Mouse (Mus musculus) heart, postnatal 36 days (tissue): ENCODE measurements around the gene Slc35f6. TPM values are rescaled to one million over a fixed set of nuclear protein-coding genes. Genes with fewer than 3 reads are reported as not detected.
"Not testable (repeated sequence)": the region's sequence is repeated elsewhere in the genome, so short reads cannot be mapped to it uniquely, and the experiment has no call there.

Experiments used
- DNase-seq, 2 experiments: peaks; one replicate each; pipeline ENCODE4 v3.0.0; 2021 to 2022
- intact Hi-C: fragments of 180-260 bp; cut with DNase I; formaldehyde crosslinking; loops from one replicate; pipeline ENCODE4 v1.15.1; 2025
- microRNA-seq, 2 experiments: library from miRNA; unstranded; fragments of <30 nt; microRNA quantifications; one replicate each; pipeline ENCODE4 v1.2.0; 2021; ENCODE audit warnings: borderline number of aligned reads in 2 of 2
- total RNA-seq, 2 experiments: library from RNA; stranded (reverse); gene quantifications; 2 replicates each; pipeline ENCODE4 v1.2.3; 2021

Gene Slc35f6
- total RNA-seq, 2 experiments from 2014 or later = 50.0 to 53.3 TPM

DNA sequence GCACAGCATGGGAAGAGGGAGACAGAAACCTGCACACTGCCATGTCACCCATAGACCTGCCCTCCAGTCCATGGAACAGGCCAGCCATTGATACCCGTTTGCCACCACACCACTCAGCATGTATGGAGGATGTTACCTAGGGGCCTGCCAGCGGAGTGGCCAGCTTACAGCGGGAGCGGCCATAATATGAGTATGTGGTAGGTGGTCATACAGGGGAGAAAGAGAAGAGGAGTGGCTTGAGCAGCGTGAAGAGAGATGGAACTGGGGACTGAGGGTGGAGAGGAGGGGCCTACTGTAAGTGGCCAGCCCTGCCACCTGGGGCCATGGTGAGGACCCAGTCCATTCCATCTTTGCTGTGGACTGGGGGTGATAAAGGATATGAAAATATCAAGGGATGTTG is 34.2 kb downstream of the Slc35f6 start:
- no peak for DNase-seq
- intact Hi-C loops = no loop called here

- intact Hi-C loops = loop anchor here (1.0 kb wide), 1 partner anchor 167 kb away; no protein-coding TSS in a partner anchor
- no peak for DNase-seq
These were observed 35.4 kb downstream of the Slc35f6 start for GRCm38 (mm10) chr5:30682967-30683600.

- DNase-seq = no peak
- intact Hi-C loops = loop anchor here (1.0 kb wide), 1 partner anchor 168 kb away; no protein-coding TSS in a partner anchor
These were observed 36.3 kb downstream of the Slc35f6 start for GRCm38 (mm10) chr5:30683993-30684392.

- DNase-seq = no peak
- intact Hi-C loops = no loop called here
These were observed 39.0 kb downstream of the Slc35f6 start for GRCm38 (mm10) chr5:30686781-30687180.

DNA sequence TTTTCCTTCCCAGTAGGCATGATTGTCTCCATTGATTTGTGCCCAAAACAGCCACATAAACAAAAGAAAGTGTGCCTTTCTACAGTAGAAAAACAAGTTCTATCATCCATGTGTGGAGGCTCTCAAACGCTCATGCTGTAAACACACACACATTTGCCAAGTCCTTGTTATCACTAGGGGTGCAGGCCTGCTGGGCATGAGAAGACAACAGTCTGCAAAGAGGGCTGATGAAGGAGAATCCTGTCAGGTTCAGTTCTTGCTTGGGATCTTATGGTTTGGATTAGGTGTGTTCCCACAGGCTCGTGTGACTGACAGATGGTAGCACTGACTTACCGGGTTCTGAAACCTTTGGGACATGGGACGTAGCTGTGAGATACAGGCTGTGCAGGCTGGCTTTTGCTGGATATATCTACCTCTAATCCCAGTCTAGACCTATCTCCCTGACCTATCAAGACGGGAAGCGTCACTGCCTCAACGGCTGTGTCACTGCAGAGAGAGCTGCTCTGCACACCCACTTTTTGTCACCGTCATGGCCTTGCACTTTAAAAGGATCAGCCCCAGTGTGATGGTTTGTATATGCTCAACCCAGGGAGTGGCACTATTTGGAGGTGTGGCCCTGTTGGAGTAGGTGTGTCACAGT is 52.7 kb downstream of the Slc35f6 start:
- intact Hi-C loops = no loop called here
- DNase-seq = no peak

DNA sequence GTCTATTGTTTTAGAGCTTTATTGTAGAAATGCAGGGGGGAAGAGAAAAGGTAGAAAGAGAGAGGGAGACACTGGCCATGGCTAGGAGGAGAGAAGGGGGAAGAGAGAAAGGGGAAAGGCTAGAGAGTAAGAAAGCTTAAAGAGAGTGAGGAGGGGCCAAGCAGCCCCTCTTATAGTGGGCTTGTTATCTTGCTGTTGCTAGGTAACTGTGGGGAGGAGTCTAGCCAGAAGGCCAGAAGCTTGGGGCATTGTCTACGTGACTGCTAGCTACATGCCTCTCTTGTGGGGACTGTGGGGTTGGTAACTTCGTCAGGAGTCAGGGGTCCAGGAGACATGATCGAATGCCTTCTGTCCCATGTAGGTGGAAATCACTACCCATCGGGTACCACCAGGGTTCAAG is 53.6 kb downstream of the Slc35f6 start:
- DNase-seq, intact Hi-C loops: not testable (repeated sequence)

DNA sequence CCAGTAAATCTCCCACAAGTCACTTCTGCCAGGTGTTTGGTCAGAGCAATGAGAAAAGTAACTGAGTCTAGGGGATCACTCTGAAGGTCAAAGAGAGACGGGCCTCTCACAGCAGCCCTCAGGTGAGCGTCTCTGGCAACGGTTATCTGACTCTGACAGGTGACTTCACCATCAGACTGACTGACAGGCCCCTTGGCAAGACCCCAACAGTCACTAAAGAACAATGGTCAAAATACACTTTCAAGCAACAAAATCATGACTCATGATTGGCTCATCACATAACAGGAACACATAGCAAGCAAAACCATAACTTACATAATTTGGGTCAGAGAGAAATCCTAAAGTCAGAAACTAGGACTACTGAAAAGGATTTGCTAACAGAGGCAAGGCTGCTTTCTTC is 54.1 kb downstream of the Slc35f6 start:
- intact Hi-C loops = no loop called here
- DNase-seq = no peak

Small RNA genes within 50 kb of the gene (microRNA-seq; reads per million reads assigned to microRNA genes)
- gene Mir5625 = 0 reads per million in 2 experiments

Other genes starting within 250 kb of the Slc35f6 start
- not detected for gene Otof, start 186.0 kb upstream of the Slc35f6 start, total RNA-seq
- gene 1700001C02Rik, start 181.9 kb upstream of the Slc35f6 start, total RNA-seq = not detected
- not detected for gene Cib4, start 102.1 kb upstream of the Slc35f6 start, total RNA-seq
- gene Kcnk3, start 59.8 kb upstream of the Slc35f6 start, total RNA-seq = 100 to 1,000 TPM; 234 to 245 TPM
- gene Cenpa, start 18.8 kb downstream of the Slc35f6 start, total RNA-seq = 10 to 100 TPM; 49.5 to 55.2 TPM
- gene Dpysl5, start 63.6 kb downstream of the Slc35f6 start, total RNA-seq = under 1 TPM; 0.69 to 0.79 TPM
- gene Mapre3, start 166.7 kb downstream of the Slc35f6 start, total RNA-seq = 10 to 100 TPM; 34.0 to 39.6 TPM
- 10 to 100 TPM; 37.7 to 40.2 TPM for gene Tmem214, start 220.1 kb downstream of the Slc35f6 start, total RNA-seq
- gene Agbl5, start 240.8 kb downstream of the Slc35f6 start, total RNA-seq = 1 to 10 TPM; 4.1 to 7.1 TPM